ENCODE assay signal across 31 mouse cellular contexts in genomic region chr13:16280742-16281141, GRCm38 (mm10).
"Had no signal": no experiment of that assay in that cellular context is flagged by ENCODE, and none has a peak within 500 bp of the region (broad histone marks: within the 10 kb centered on the region; RNA-seq: fewer than 3 reads in every experiment).

No protein-coding gene starts in this region.

- H3K9ac ChIP-seq: limb, embryonic 12.5 days; limb, embryonic 13.5 days; limb, embryonic 15.5 days; liver, embryonic 12.5 days; liver, embryonic 13.5 days; liver, embryonic 14.5 days; liver, embryonic 15.5 days; liver, postnatal 0 days; lung, embryonic 14.5 days; lung, embryonic 15.5 days; midbrain, embryonic 12.5 days; midbrain, embryonic 13.5 days; midbrain, embryonic 15.5 days; neural tube, embryonic 12.5 days had no signal

- DNase-seq: left cerebral cortex, postnatal 4 days; liver; liver, embryonic 13.5 days; liver, postnatal 0 days; lung, adult 18-20 months; lung, adult 2 months; lung, embryonic 14.5 days; lung, postnatal 10 days; lung, postnatal 14 days; lung, postnatal 36 days; lung, postnatal 4 days had no signal

- H3K4me1 ChIP-seq: limb, embryonic 13.5 days; limb, embryonic 15.5 days; liver, embryonic 12.5 days; liver, embryonic 15.5 days; megakaryocyte, embryonic 14.5 days; midbrain, embryonic 10.5 days; midbrain, embryonic 12.5 days; midbrain, embryonic 13.5 days; midbrain, embryonic 15.5 days; neural tube, embryonic 12.5 days had no signal

- H3K36me3 ChIP-seq: limb, embryonic 10.5 days; limb, embryonic 12.5 days; limb, embryonic 13.5 days; limb, embryonic 15.5 days; liver, embryonic 12.5 days; liver, embryonic 13.5 days; liver, embryonic 15.5 days; lung, embryonic 15.5 days; midbrain, embryonic 10.5 days; midbrain, embryonic 12.5 days; midbrain, embryonic 13.5 days; midbrain, embryonic 15.5 days; neural tube, embryonic 12.5 days had no signal

- H3K27ac ChIP-seq: left cerebral cortex, adult 2 months; limb, embryonic 10.5 days; limb, embryonic 12.5 days; limb, embryonic 13.5 days; limb, embryonic 15.5 days; liver, embryonic 12.5 days; liver, embryonic 13.5 days; liver, embryonic 14.5 days; macrophage; midbrain, embryonic 10.5 days; midbrain, embryonic 12.5 days; midbrain, embryonic 13.5 days; midbrain, embryonic 15.5 days; neural tube, embryonic 12.5 days had no signal

- ATAC-seq: liver, embryonic 12.5 days; lung, postnatal 0 days; midbrain, embryonic 13.5 days; midbrain, embryonic 15.5 days; midbrain, embryonic 16.5 days had no signal

- H3K27me3 ChIP-seq: limb, embryonic 12.5 days; limb, embryonic 13.5 days; limb, embryonic 15.5 days; liver, embryonic 12.5 days; liver, embryonic 13.5 days; liver, embryonic 15.5 days; lung, embryonic 15.5 days; megakaryocyte, embryonic 14.5 days; midbrain, embryonic 12.5 days; midbrain, embryonic 13.5 days; midbrain, embryonic 15.5 days; neural tube, embryonic 12.5 days had no signal

- H3K9me3 ChIP-seq: limb, embryonic 10.5 days; limb, embryonic 12.5 days; limb, embryonic 13.5 days; limb, embryonic 15.5 days; liver, embryonic 12.5 days; liver, embryonic 13.5 days; liver, embryonic 15.5 days; lung, embryonic 15.5 days; megakaryocyte, embryonic 14.5 days; midbrain, embryonic 10.5 days; midbrain, embryonic 12.5 days; midbrain, embryonic 13.5 days; midbrain, embryonic 15.5 days; neural tube, embryonic 12.5 days had no signal

- H3K4me3 ChIP-seq: left cerebral cortex, adult 2 months; limb, embryonic 10.5 days; limb, embryonic 12.5 days; limb, embryonic 13.5 days; limb, embryonic 15.5 days; liver, embryonic 12.5 days; liver, embryonic 13.5 days; liver, embryonic 15.5 days; lung, embryonic 15.5 days; megakaryocyte, embryonic 14.5 days; midbrain, embryonic 10.5 days; midbrain, embryonic 12.5 days; midbrain, embryonic 13.5 days; midbrain, embryonic 15.5 days; myocyte; neural tube, embryonic 12.5 days had no signal

- H3K4me2 ChIP-seq: limb, embryonic 12.5 days; limb, embryonic 13.5 days; limb, embryonic 15.5 days; liver, embryonic 12.5 days; liver, embryonic 13.5 days; liver, embryonic 15.5 days; lung, embryonic 14.5 days; lung, embryonic 15.5 days; midbrain, embryonic 11.5 days; midbrain, embryonic 12.5 days; midbrain, embryonic 13.5 days; midbrain, embryonic 15.5 days; neural tube, embryonic 12.5 days had no signal
